Mouse (Mus musculus): Measurements from ENCODE around the gene Lin52.

DNA sequence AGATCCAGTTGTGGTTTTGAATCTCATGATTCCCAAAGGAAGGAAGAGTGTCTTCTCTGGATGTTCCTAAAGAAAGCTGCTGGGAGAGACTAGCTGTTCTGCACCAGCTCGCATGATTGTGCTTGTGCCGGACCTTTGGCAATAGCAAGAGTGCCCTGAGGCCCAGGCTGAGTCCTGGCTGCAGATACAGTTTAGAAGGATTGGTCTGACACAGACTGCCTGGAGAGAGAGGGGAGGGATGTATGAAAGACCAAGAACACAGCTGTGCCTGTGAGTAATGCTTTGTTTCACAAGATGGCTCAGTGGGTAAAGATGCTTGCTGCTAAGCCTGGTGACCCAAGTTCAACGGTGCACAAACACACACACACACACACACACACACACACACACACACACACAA lies 11.6 kb downstream of the Lin52 start:
- no peak for TF ChIP-seq CTCF (IDR thresholded peaks at IDR 0.05; ENCODE audit: borderline replicate concordance, control insufficient read depth, extremely low read depth, insufficient read depth, low read length, poor library complexity)
- no peak for TF ChIP-seq POLR2A (IDR thresholded peaks at IDR 0.05; ENCODE audit: control insufficient read depth, extremely low read depth, insufficient read depth, low read length, poor library complexity)
